Mouse (Mus musculus) cerebellum, adult 9-10 months (tissue): ENCODE results near the gene Ifna16.
A peak's percentile ranks its signal among the peaks of the same experiment; 100 is the strongest.

Source experiments
- DNase-seq: peaks from one replicate; pipeline ENCODE4 v3.0.0; 2022

The Ifna16 gene

GRCm38 (mm10) chr4:88641077-88641831 is 35.5 kb downstream of the Ifna16 start:
- DNase-seq = peak; percentile 90

- DNase-seq = no peak
Observed at GRCm38 (mm10) chr4:88640704-88641076, 36.0 kb downstream of the Ifna16 start.

- no peak for DNase-seq
Observed at GRCm38 (mm10) chr4:88634311-88634710, 42.4 kb downstream of the Ifna16 start, which contains the start of gene C87499. Gene C87499 (minus strand): TSS chr4:88634411.
